Mouse (Mus musculus) spleen, postnatal 0 days (tissue): ENCODE measurements around the gene Rack1. TPM values are rescaled to one million over a fixed set of nuclear protein-coding genes. Genes with fewer than 3 reads are reported as not detected.

Source experiments
- polyA plus RNA-seq: library from polyadenylated mRNA; unstranded; fragments of >200 nt; fragmentation: Nextera tagmentation; extraction: Ambion mirVana; gene quantifications from 2 replicates; pipeline ENCODE4 v1.2.1, GENCODE M21; 2015

Gene Rack1
- polyA plus RNA-seq: 835 and 855 TPM in 2 replicates

DNA sequence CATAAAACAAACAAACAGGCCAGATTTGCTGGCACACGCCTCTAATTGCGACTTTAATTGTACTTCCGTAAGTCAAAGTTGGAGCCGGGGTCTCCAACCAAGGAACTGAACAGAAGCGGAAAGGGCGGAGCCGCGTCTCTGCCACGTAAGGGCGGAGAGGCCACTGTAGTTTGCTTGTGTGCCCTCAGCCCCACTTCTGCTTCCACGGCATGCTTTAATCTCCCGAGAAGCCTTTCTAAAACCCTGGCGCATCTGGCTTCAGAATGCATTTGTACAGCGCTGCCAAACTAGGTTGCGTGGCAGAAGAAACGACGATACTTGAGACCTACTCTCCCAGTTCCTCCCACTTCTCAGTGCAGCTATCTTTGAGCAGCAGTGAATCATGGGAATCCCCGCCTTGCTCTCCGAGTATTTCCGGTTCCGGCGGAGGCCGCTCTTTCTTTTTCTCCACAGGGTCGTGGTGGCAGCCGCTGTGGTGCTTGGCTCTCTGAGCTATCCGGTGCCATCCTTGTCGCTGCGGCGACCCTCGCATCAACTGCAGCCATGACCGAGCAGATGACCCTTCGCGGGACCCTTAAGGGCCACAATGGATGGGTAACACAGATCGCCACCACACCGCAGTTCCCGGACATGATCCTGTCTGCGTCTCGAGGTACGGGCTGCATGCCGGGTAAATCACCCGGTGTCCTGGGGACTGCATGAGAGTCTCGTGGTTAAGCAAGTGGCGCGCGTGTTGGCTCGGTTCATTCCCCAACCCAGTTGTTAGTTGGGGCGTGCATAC is at the start of gene Rack1:
TSS of gene Rack1 (plus strand) at position 412 of the 781 bp plus-strand sequence.

GRCm38 (mm10) chr11:48816800-48817665 is 16.9 kb downstream of the Rack1 start, which contains the start of gene Trim41:
Gene Trim41, minus strand, starts transcription at chr11:48817353.

DNA sequence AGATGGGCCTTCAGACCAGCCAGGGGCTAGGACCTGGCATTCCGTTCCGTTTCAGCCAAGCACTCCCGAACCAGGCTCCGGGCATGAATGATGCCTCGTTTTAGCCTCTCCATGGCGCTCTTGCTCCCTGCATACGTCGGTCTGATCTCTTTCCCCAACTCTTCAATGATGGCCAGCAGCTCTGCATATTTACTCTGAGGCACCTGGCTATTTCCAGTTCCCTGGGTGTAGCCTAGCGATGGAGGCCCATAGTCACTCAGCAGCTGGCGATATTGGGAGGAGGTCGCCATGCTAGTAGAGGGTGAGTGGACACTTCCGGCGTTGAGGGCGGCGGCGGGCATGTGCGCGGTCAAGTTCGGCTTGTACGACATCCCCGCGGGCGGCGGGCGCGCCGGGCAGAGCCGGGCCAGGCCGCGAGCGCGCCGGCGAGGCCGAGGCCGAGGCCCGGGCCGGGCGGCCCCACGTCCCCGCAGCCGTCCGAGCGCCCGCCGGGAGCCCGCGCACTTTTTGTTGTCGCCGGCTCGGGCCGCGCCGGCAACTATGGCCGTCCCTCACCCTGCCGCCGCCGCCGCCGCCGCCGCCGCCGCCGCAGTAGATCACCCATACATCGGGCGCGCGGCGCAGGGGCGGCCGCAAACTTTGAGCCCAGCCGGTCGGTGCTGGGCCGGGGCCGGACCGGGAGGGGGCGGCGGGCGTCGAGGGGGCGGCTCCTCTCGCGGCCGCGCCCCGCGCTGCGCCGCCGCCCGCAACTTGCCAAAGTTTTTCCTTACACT is 26.0 kb downstream of the Rack1 start, which contains the start of the genes Trim7 and Gm12184:
TSS of gene Trim7 (plus strand) at position 162 of the 773 bp plus-strand sequence.
TSS of gene Gm12184 (minus strand) at position 677 of the 773 bp plus-strand sequence.

Other genes starting within 250 kb of the Rack1 start
- 4.2 and 5.0 TPM in 2 replicates for gene Trim41, start 17.0 kb downstream of the Rack1 start, polyA plus RNA-seq
- 0.73 and 0.81 TPM in 2 replicates for gene Trim7, start 25.8 kb downstream of the Rack1 start, polyA plus RNA-seq
- 2.4 and 2.8 TPM in 2 replicates for gene Gm12184, start 26.3 kb downstream of the Rack1 start, polyA plus RNA-seq
- gene Irgm1, start 71.4 kb downstream of the Rack1 start, polyA plus RNA-seq: 34.7 and 45.0 TPM in 2 replicates
- 0.29 and 0.42 TPM in 2 replicates for gene Gm5431, start 101.9 kb downstream of the Rack1 start, polyA plus RNA-seq
- 5.9 and 8.4 TPM in 2 replicates for gene Psme2b, start 145.9 kb downstream of the Rack1 start, polyA plus RNA-seq
- gene Olfr56, start 178.6 kb downstream of the Rack1 start, polyA plus RNA-seq: 0.26 and 0.39 TPM in 2 replicates
- gene 9930111J21Rik1, start 179.1 kb downstream of the Rack1 start, polyA plus RNA-seq: 2.0 TPM in 2 replicates
- 0.06 TPM in 1 of 2 replicates, not detected in the other for gene Gm12185, start 191.9 kb downstream of the Rack1 start, polyA plus RNA-seq
- gene Tgtp1, start 193.8 kb downstream of the Rack1 start, polyA plus RNA-seq: 3.0 and 4.5 TPM in 2 replicates